ENCODE assay signal across 24 mouse cellular contexts in the genomic region with DNA sequence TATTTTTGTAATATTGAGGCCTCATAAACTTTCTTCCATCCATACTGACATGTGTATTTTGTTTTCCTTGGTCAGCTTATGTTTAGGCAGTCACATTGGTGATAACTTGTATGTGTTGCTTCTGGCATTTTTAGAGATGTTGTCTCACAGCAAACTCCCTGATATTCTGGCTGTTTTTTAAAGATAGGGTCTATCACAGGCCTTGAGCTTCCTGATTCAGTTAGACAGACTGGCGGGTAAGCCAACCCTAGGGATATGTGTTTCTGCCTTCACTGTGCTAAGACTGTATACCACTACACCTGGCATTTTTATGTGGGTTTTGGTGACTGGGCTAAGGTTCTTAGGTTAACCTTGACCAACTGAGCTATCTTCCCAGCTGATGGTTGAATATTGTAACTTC.
"Had no signal": no experiment of that assay in that cellular context is flagged by ENCODE, and none has a peak within 500 bp of the region (broad histone marks: within the 10 kb centered on the region; RNA-seq: fewer than 3 reads in every experiment).

No protein-coding gene starts in this region.

- H3K4me2 ChIP-seq: heart, embryonic 12.5 days; hindbrain, embryonic 13.5 days; hindbrain, embryonic 15.5 days; kidney, embryonic 15.5 days; limb, embryonic 13.5 days; limb, embryonic 15.5 days had no signal

- H3K4me3 ChIP-seq: gastrocnemius, adult 2 months; heart, embryonic 10.5 days; heart, embryonic 12.5 days; hindbrain, embryonic 13.5 days; hindbrain, embryonic 15.5 days; kidney, embryonic 15.5 days; limb, embryonic 13.5 days; limb, embryonic 15.5 days had no signal

- H3K27ac ChIP-seq: gastrocnemius, adult 2 months; heart, embryonic 10.5 days; hindbrain, embryonic 13.5 days; hindbrain, embryonic 15.5 days; hindbrain, postnatal 0 days; kidney, embryonic 15.5 days; kidney, postnatal 0 days; limb, embryonic 13.5 days; limb, embryonic 15.5 days had no signal

- H3K27me3 ChIP-seq: heart, embryonic 12.5 days; hindbrain, embryonic 13.5 days; hindbrain, embryonic 15.5 days; kidney, embryonic 15.5 days; limb, embryonic 13.5 days; limb, embryonic 15.5 days had no signal

- ATAC-seq: hindbrain, postnatal 0 days; intestine, embryonic 16.5 days had no signal

- H3K36me3 ChIP-seq: heart, embryonic 10.5 days; heart, embryonic 12.5 days; hindbrain, embryonic 13.5 days; hindbrain, embryonic 15.5 days; kidney, embryonic 15.5 days; limb, embryonic 13.5 days; limb, embryonic 15.5 days had no signal

- DNase-seq: gastrocnemius, adult 2 months; gastrocnemius, postnatal 10 days; gastrocnemius, postnatal 25 days; heart, adult 18-20 months; heart, postnatal 10 days; heart, postnatal 36 days; kidney, adult 11 months; kidney, adult 2 months; kidney, adult 9 months; kidney, postnatal 14 days; kidney, postnatal 36 days; layer of hippocampus, adult 9-11 months; layer of hippocampus, postnatal 36 days; left cerebral cortex, postnatal 4 days had no signal

- H3K9me3 ChIP-seq: heart, embryonic 10.5 days; heart, embryonic 12.5 days; hindbrain, embryonic 13.5 days; hindbrain, embryonic 15.5 days; kidney, embryonic 15.5 days; limb, embryonic 13.5 days; limb, embryonic 15.5 days had no signal

- H3K9ac ChIP-seq: heart, embryonic 12.5 days; hindbrain, embryonic 13.5 days; hindbrain, embryonic 15.5 days; kidney, embryonic 15.5 days; limb, embryonic 13.5 days; limb, embryonic 15.5 days had no signal

- H3K4me1 ChIP-seq: heart, embryonic 10.5 days; heart, embryonic 12.5 days; hindbrain, embryonic 13.5 days; hindbrain, embryonic 15.5 days; kidney, embryonic 15.5 days; limb, embryonic 13.5 days; limb, embryonic 15.5 days had no signal
